Mouse (Mus musculus): ENCODE measurements at regions not wholly inside any gene's neighbourhood (a gene's known extent, or its start where the extent isn't known, plus 50 kb on each side); places are given as distances from the start of the nearest gene placed in this dataset.
A peak's percentile ranks its signal among the peaks of the same experiment; 100 is the strongest.

DNA sequence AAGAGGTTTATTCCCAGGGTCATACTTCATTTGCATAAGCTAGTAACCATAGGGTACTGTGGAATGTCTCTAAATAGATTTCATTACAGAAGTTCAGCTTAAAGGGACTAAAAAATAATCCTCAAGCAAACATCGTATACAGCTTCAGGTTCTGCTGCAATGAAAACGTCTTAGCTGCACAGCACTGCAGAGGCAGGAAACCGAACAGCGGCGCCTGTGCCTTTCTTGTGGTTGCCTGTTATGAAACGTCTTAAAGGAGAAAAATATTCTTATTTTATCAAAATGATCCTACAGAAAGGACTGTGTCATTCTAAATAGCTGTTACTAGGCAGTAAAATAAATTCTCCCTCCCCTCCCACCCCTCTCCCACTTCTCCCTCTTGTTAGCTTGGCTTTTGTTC, 226.0 kb upstream of the Fam241a start:
- DNase-seq (ENCODE audit: low read depth, low spot score): no peak

DNA sequence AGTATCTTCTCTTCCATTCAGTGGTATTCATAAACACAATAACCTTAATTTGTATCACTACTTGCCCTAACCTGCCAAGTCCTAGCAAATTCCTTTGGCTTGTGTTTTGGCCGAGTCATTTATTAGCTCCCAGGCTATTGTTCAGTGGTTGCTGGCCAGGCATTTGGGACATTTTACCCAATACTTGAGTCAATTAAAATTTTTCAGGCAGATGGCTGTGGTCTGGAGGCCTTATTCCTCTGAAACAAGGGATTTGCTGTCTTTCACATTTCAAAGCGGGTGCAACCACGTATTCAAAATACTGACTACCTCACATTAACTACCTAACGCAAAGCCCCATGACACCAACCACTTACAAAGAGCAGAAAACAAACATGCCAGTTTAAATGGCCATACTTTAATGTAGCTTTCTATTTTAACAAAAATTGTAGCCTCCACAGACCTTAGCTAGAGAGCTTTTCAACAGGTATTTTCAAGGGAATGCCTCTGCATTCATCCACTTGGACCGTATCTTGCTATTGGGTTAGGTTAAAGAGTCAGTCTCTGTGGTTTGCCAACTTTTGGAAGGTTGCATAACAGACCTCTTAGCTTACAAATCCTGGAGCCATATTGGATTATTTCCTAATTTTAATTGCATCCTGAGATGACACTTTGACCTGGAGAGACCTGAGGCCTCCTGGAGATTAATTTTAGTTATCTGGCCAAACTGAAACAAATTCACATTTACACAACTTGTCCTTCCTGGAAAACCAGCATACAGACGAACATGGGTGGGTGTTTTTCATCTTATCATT, 224.7 kb upstream of the Fam241a start:
- DNase-seq (ENCODE audit: low read depth, low spot score): no peak

- no peak for DNase-seq (ENCODE audit: low read depth, low spot score)
Observed at GRCm38 (mm10) chr3:128113209-128113608, 217.1 kb upstream of the Fam241a start.

DNA sequence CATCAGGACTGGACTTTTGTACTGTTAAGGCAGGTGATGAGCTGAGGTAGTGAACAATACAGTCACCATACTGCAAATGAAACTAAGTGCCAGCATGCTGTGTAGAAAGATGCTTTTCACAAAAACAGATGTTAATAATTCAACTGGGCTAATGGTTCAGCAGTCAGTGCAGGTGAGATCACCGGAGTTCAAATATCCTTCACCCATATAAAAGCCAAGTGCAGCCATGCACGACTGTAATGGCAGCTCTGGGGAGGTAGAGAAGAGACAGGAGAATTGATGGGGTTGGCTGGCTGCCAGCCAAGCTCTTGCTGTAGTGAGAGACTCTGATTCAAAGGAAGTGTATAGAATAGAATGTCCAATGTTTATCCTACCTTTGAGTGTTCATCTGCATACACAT, 214.3 kb upstream of the Fam241a start:
- no peak for DNase-seq (ENCODE audit: low read depth, low spot score)

DNA sequence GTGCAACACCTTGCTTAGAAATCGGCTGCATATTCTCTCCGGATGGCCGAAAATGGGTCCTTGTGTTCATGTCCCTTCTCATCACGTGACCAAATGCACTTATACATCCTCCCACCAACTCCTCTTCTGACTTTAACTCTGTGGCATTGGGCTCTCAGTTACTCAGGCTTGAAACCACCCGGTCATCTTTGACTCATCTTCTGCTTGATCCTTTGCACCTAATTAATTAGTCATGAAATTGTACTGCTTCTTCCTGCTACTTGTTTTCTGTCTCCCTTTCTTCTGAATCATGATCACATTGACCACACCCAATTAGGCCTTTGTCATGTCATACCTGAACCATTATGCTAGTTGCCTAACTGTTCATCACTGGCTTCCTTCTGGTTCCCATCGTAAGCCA, 208.4 kb upstream of the Fam241a start:
- no peak for DNase-seq (ENCODE audit: low read depth, low spot score)

DNA sequence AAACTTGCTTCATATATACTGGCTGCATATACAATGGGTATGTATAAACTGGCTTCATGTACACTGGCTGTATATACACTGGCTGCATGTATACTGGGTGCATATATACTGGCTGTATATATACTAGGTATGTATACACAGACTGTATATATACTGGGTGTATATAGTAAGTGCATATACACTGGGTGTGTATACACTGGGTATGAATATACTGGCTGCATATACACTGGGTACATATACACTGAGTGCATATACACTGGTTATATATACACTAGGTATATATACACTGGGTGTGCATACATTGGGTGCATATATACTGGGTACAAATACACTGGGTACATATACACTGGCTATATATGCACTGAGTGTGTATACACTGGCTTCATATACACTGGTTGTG, 196.9 kb upstream of the Fam241a start:
- DNase-seq (ENCODE audit: low read depth, low spot score): no peak

DNA sequence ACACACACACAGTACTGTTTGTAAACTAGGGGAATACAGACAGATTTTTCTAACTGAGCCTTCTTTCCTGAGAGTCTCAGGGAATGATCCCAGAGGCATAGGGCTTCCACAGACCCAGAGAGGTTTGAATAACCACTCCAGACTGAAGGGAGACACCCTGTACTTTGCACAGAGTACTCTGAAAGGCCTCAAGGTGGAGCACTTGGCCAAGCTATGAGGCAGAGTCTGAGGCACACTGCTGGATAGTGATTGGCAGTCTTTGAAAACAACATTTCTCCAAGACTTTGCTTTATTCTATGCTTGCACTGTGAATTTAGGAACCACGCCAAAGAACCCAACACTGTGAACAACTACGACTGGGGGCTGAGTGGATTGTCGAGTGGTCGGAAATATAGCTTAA, 192.1 kb upstream of the Fam241a start:
- peak; percentile 47 for DNase-seq (ENCODE audit: low read depth, low spot score)

DNA sequence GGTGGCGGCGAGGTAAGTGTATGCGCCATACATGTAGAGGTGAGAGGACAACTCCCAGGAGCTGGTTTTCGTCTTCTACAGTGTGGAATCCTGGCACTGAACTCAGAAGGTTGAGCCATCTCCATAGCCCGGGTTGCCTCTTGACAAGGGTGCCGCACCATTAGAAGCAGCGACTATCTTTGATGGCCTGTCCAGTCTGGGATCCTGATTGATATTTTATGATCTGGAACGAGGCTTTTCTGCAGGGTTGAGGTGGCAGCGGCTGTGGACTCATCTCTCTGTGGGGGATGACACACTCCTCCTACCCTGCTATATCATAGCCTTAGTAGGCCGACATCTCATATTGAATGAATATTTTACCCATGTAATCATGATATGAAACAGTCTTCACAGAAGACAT, 191.0 kb upstream of the Fam241a start:
- no peak for DNase-seq (ENCODE audit: low read depth, low spot score)

GRCm38 (mm10) chr3:128082463-128082862, 186.3 kb upstream of the Fam241a start:
- DNase-seq (ENCODE audit: low read depth, low spot score): no peak

DNA sequence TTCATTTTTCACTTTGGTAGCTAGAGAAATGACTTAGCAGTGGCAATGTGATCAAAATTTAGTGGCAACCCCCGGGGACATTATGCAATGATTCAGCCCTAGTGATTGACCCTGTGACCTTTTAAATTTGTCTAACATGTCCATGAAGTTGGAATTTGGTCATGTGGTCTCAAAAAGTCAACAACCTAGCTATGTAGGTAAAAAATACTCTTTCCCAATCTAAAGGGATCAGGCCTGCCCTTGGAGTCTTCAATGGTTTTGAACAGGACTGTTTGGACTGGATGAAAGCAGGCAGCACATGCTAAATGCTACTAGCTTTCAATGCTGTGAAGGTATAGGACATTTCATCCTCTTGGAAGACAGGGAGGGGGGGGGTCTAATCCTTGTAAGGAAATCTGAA, 185.3 kb upstream of the Fam241a start:
- DNase-seq (ENCODE audit: low read depth, low spot score): no peak

DNA sequence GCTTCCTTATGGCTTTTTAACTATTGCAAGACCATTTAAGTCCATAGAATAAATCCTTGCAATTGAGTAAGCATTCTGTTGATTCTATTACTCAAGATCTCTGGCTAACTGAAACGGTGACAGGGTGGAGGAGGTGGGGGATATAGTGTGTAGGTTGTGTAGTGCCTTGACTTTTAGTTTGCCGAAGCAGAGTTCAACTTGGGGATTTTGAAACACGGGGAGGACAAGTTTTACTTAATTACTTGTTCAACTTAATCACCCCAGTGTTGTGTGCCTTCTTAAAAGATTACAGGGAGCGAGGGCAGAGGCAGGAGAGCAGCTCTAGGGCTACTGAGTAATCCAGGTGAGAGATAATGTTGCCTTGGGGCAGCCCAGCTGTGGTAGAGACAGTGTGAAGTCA, 171.7 kb upstream of the Fam241a start:
- no peak for DNase-seq (ENCODE audit: low read depth, low spot score)

DNA sequence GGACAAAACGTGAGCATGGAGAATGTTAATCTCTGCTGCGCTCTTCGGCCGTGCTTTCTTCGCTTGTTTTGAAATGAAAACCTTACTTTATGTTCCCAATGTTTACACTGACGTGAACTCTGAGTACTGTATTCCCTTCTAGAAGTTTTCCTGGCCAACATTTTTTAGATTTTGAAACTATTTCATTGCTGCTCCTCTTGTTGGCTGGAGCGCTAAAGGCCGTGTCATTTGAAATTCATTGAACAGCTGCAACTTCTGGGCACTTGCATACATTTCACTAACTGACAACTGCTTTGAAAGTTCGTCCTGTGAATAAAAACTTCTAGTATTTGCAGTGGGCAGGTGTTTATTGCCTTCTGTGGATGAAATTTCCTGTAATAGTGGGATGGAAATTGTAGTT, 157.9 kb upstream of the Fam241a start:
- DNase-seq (ENCODE audit: low read depth, low spot score): no peak

GRCm38 (mm10) chr3:128043709-128044108, 147.6 kb upstream of the Fam241a start:
- DNase-seq (ENCODE audit: low read depth, low spot score): no peak

DNA sequence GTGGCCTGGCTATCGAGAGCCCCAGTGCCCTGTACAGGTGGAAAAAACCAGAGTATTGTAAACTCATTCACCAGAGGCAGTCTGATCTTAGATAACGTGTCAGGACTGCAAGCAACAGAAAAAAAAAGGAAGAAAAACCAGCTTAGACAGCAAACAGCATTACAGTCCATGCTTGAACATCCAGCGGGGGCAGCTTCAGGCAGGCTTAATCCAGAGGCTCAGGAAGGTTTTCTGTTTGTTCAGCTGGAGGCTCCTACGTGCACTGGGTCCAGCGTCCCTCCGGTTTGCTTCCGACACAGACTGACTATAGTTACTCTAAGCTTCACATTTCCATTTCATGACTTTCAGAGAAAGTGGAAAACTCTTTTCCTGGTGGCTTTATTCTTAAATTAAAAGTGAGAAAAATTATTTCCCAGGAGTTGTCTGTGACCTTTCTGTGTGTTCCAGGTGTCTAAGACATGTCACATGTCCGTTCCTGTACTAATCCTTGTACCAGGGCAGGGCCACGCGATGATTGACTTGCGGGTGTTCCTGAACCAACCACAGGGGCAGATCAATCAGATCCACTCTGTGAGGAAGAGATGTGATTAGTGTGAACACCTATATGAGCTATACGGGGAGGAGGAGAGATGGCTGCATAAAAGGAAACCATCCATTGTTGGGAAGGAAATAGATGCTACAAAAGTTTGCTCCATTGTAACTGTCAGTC, 144.4 kb upstream of the Fam241a start:
- DNase-seq (ENCODE audit: low read depth, low spot score): no peak

GRCm38 (mm10) chr3:128039185-128039584, 143.1 kb upstream of the Fam241a start:
- no peak for DNase-seq (ENCODE audit: low read depth, low spot score)

GRCm38 (mm10) chr3:128036538-128036937, 140.4 kb upstream of the Fam241a start:
- DNase-seq (ENCODE audit: low read depth, low spot score): no peak

DNA sequence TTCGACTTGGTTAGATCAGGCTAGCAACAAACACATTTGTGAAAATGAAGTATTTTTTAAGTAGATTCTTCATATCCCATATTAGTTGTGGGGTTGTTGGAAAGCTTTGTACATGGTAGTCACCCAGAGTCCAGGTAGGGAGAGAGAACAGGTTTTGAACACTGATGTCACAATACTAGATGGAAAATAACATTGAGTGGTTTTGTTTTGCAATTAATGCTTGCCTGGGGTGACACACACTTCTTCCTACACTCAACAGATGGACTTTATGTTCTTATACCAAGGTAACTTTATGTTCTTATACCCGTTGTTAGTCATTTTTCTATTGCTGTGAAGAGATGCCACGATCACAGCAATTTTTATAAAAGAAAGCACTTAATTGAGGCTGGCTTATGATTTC, 134.2 kb upstream of the Fam241a start:
- no peak for DNase-seq (ENCODE audit: low read depth, low spot score)

DNA sequence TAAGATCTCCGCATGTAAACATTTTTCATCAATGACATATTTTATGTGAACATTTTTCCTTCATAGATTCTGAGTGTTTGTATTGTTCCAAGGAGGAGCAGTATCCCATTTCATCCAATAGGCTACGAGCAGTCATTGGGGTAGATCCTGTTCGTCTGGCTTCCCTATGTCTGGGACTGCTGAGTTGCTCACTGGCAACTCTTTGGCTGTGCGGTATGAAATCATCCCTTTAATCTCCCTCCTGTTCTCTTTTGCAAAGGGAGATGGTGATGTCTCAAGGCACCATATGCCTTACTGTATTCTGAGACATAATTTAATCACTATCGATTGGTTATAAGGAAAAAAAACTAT, 133.4 kb upstream of the Fam241a start:
- no peak for DNase-seq (ENCODE audit: low read depth, low spot score)

GRCm38 (mm10) chr3:128028856-128029564, 132.9 kb upstream of the Fam241a start:
- no peak for DNase-seq (ENCODE audit: low read depth, low spot score)

- no peak for DNase-seq (ENCODE audit: low read depth, low spot score)
Observed at GRCm38 (mm10) chr3:128024856-128025255, 128.7 kb upstream of the Fam241a start.

DNA sequence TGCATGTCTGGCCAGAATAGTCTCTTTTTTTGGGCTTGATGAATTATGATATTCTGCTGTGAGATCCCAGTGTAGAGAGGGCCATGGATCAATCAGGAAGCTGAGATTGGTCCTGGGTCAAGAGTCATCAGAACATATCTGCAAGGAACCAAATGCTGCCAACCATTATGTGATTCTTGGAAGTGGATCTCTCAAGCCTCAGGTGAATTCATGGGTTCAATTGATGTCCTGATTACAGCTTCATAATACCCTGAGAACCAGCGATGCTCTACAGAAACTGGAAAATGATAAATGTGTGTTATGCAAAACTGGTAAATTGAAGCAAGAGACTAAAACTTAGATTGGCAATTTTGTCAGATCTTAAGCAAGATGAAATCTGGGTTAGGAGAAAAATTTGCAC, 118.8 kb upstream of the Fam241a start:
- DNase-seq (ENCODE audit: low read depth, low spot score): no peak

DNA sequence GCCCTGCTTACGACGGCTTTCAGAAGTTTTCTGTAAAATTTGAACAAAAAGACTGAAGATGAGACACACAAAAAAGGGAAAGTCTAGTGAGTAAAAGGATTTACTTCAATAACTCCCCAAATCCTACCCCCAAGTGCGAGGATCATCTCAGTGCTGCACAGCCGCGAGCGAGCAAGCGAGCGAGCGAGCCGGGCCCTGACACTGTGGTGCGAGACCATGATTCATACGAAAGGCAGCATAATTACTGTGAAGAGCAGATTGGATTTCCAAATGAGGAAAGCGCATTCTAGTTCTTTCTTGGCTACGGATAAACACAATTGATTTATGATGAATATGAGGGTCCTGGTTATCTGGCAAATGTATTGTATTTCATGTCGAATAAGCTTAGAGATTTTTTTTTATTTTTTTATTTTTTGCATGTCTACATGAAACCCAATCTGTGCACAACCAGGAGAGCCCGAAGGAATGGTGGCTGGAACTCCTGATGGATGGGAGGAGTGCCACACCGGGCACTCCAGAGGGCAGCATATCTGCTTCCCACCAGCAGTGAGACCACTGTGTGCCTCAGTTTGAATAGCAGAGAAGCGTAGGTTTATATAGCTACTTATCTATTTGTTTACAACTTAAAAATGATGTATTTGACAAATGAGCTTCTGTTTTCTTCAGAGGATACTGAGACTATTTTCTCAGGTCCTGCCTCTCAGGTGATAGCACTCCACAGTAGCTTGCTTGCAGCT, 106.9 kb upstream of the Fam241a start:
- DNase-seq (ENCODE audit: low read depth, low spot score): no peak
